Mouse (Mus musculus) splenic B cell, adult 2 months (primary cell): ENCODE measurements around the gene Tmem236.

Experiments used
- DNase-seq: peaks from one replicate; pipeline ENCODE4 v3.0.0-alpha.2; 2011; ENCODE audit warnings: low read depth, low spot score
- H3K27me3 ChIP-seq: 2 replicates; pipeline ENCODE4 v1.6.1; 2012; ENCODE audit warnings: mild to moderate bottlenecking, low read length, moderate library complexity, mixed read lengths; ENCODE audit not compliant: control insufficient read depth, poor library complexity, insufficient read depth, severe bottlenecking
- H3K36me3 ChIP-seq: 2 replicates; pipeline ENCODE4 v1.6.1; 2012; ENCODE audit warnings: mild to moderate bottlenecking, low read length, moderate library complexity, mixed read lengths; ENCODE audit not compliant: control insufficient read depth, poor library complexity, insufficient read depth, severe bottlenecking

Gene Tmem236

DNA sequence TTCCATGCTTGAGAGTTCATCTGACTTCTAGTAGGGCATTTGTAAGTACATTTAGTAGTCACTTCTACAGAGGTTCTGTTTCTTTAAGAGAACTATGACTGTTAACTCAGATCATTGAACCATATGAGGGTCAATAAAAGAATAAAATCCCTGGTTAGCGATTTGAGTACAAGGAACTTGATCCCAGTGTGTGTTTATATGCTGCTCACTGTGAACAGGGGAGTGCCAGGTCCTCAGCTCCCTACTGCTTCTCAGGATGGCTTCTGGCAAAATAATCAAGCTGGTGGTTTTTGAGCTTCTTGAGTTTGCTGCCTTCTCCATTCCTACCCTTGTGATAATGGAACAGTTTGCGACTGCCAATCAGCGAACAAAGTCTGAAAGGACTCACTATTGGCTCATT, at the start of gene Tmem236:
Gene Tmem236, plus strand, starts transcription at position 190 of the 400 bp plus-strand sequence.
- no peak for DNase-seq
- Histone ChIP-seq H3K36me3 (no peaks in the 10 kb centered on the region), H3K27me3 (no peaks in the 10 kb centered on the region)

DNA sequence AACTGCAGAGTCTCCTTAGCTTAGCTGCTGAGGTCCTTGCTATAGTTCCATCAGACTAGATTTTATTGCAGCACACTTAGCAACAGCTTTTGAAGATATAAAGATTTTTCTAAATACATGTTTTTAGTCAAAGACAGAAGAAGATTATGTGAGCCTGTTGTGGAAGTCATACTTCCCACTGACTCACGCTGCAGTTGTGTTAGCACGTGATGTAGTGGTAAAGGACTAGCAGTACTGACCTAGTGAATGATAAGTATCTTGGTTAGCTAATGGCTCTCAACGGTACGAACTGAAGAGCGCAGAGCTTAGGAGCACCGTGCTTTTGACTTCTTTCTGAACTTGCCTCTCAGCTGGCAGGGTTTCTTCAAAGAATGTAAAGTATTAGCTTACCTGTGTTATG, 47.9 kb upstream of the Tmem236 start:
- Histone ChIP-seq H3K27me3 (no peaks in the 10 kb centered on the region), H3K36me3 (no peaks in the 10 kb centered on the region)
- DNase-seq = no peak

DNA sequence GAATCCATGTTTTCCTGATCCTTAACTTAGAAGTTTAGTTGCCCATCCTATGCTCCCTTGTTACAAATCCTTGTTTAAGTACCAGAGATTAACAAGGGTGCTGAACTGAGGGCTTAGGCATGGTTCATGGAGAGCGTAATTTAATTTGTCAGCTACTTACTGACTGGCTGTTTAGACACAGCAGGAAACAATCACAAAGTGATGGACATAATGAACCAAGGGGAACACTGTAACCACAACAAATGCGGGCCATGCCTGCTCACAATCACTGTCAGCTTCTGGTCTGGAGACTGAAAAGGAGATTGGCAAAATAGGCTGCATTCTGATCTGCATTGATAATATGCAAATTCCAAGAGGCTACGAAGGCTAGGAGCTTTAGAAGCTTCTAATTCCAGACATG, 46.7 kb upstream of the Tmem236 start:
- no peak for DNase-seq
- no peaks in the 10 kb centered on the region for H3K36me3 ChIP-seq
- H3K27me3 ChIP-seq = no peaks in the 10 kb centered on the region

DNA sequence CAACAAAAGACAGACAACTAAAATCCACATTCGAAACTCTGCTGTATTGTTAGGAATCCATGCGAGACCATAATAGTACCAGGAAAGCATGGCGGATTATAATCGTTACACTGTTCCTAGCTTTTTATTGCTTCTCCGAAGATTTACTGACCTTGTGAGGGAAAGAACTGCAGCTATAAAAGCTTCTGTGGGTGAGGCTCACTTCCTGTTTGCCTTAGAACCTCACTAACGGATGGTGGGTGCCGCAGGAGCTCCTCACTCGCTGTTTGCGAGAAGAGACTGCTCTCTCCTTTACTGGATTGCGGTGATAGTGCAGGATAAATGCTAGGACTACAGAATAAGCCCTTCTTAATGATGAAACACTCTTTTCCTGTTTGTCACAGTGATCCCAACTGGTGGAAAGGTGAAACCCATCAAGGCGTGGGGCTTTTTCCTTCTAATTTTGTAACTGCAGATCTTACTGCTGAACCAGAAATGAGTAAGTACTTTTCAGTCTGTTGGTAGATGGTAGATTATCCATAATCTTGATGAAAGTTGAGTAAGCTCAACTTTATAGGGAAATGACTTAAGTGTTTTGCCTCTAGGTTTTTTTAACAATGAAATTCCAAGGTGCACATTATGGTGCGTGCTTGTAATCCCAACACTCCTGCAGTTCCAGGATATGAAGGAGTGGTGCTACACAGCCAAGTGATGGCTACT, 43.5 kb upstream of the Tmem236 start:
- Histone ChIP-seq H3K27me3 (no peaks in the 10 kb centered on the region), H3K36me3 (no peaks in the 10 kb centered on the region)
- peak; percentile 36 for DNase-seq

DNA sequence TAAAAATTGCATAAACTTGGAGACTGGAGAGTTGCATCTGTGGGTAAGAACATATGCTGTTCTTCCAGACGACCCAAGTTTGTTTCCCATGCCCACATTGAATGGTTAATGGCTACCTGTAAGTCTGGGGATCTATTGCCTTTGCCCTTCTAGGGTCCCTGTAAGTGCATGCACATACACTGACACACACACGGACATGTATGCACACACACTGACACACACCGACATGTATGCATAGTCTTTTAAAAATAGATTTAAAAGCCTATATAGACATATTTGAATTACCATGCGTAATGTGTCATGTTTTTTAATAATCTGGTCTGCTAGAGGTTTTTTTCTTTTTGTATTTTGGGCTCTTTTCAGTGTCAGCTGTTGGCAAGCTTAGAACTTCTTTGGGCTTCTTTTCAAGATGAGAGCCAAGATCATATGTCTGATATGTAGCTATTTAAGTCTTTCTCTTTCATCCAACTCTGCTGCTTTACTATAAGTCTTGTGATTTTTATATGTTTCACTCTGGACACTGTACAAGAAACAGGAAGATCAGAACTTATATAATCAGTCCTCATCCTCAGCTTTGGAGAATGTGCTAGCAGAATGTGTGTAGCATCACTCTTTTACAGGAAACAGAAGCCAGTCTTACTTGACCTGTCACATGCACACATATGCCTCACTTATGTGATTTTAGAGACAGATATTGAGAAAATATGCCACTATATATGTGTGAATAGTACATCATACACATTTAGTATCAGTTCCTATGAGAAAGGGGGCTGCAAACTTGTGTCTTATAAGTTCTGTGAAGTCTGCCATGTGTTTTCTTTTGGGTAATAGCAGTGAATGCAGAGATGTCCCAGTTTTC, 41.6 kb upstream of the Tmem236 start:
- no peaks in the 10 kb centered on the region for H3K27me3 ChIP-seq
- no peak for DNase-seq
- 0 out of 2 replicates have a peak, but pooled peaks cover 2% of the 10 kb centered on the region for H3K36me3 ChIP-seq

DNA sequence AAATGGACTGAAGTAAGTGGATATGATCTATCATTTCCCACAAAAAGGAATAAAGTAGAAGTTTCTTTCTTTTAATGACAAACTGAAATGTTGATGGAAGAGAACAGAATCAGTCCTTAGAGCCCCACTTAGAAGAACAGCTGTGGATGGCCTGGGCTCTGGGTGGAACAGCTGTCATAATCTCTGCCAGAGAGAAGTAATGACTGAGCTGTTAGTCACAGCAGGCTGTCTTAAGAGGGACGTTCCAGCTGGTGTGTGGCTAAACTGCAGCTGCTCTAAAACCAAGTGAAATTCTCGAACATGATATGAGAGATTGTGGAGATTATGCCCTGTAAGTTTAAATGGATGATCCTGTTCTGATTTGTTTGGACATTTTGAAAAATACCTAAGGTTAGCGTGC, 37.4 kb upstream of the Tmem236 start:
- Histone ChIP-seq H3K36me3 (peaks cover 5% of the 10 kb centered on the region), H3K27me3 (no peaks in the 10 kb centered on the region)
- no peak for DNase-seq

DNA sequence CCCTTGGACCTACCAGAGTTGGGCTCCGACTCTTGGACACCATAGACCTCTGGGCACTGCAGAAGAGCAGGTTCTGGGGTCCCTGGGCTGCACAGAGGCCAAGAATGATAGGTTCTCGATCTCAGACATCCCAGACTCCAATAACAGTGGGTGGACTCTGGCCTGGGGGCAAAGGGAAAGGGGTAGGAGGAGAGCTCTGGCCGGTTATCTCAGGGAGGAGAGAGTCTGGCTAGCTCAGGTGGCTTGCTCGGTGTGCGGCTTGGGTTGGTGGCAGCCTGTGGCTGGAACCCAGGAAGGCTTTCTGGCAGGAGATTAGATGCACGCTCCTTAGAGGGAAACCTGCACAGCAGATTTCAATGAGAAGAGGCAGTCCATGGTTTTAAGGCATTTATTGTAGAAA, 34.7 kb upstream of the Tmem236 start:
- Histone ChIP-seq H3K36me3 (peaks cover 8% of the 10 kb centered on the region), H3K27me3 (no peaks in the 10 kb centered on the region)
- DNase-seq = no peak

DNA sequence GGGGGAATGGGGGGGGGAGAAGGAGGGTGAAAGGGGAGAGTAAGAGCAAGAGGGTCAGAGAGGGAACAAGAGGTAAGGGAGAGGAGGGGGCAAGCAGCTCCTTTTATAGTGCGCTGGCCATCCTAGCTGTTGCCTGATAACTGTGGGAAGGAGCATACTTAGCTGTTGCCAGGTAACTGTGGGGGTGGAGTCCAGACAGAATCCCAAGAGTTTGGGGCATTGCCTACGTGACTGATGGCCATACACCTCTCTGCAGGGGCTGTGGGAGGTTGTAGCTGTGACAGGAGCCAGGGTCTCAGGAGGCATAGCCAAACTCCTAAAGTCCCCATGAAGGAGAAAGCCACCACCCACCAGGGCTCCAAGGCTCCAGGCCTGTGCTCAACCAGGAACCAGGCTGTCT, 34.3 kb upstream of the Tmem236 start:
- Histone ChIP-seq H3K36me3 (peaks cover 8% of the 10 kb centered on the region), H3K27me3 (no peaks in the 10 kb centered on the region)
- DNase-seq = no peak

DNA sequence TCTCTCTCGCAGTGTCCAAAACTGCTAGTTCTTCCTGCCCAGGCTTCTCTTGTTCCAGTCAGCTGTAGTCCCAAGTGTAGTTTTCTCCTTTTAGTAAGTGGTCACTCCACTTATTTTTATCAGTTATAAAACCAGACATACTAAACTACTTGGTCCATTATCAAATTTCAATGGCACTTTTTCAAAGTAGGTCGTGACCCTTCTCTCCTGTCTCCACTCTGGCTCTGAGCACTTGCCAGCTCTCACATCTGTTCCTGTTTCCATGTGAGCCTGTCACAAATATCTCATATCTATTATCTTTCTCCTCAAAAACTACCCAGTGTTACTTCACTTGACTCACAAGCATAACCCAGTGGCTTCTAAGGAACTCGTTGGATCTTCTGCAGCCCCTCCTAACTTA, 29.0 kb upstream of the Tmem236 start:
- no peak for DNase-seq
- Histone ChIP-seq H3K27me3 (no peaks in the 10 kb centered on the region), H3K36me3 (peaks cover 4% of the 10 kb centered on the region; the same call in 1 of the 2 replicates)

DNA sequence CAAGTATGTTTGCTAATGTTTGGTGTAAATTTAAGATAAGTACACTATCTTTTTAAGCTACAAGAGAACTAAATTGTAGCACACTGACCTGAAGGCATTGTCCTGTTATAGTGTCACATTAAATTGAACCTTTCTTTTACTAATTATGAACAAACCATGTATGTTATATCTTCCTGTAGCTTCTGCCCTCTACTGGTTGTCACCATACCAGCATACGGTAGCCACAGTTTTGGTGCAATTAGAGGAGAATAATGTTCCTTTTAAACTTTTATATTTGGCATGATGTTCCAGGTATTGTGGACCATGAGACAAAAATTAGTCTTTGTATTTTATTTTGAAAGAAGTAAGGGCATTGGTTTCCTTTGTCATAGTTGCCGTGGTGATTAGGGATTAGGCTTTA, 27.4 kb upstream of the Tmem236 start:
- Histone ChIP-seq H3K27me3 (no peaks in the 10 kb centered on the region), H3K36me3 (peaks cover 3% of the 10 kb centered on the region; the same call in 1 of the 2 replicates)
- DNase-seq = peak; percentile 50

DNA sequence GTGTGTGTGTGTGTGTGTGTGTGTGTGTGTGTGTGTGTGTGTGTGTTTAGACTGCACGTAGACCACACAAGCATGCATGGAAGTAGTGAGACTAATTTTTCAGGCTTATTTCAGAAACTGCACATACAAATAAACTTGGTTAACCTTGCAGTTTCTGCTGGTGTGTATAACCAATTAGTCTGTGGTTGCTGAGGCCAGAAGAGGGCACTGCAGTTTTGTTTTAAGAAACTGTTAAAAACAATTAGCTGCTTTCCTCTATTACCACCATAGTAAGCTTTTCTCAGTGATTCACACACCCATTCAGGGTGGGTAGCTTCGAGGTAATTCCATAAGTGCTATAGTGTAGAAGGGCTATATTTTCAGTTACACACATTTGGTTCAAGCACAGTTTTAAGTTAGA, 23.5 kb upstream of the Tmem236 start:
- H3K36me3 ChIP-seq = no peaks in the 10 kb centered on the region
- H3K27me3 ChIP-seq = no peaks in the 10 kb centered on the region
- peak; percentile 48 for DNase-seq

DNA sequence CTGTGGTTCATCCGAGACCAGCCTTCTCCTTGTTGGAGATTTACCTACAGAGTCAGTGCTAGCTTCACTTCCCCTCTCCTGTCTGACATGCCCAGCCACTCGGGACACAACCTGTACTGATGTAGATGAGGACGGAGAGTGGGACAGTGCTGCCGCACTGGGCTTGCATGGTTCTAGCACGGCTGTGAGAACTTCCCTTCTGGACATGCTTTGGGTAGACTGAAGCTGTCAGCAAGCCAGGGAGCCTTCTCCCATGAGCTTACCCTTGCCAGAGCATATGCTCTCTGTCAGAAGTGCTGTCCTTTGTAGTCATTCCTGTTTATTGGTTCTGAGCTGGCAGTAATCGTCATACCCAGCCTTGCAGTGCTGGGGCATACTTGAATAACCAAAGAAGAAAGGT, 22.5 kb upstream of the Tmem236 start:
- Histone ChIP-seq H3K27me3 (no peaks in the 10 kb centered on the region), H3K36me3 (no peaks in the 10 kb centered on the region)
- no peak for DNase-seq

DNA sequence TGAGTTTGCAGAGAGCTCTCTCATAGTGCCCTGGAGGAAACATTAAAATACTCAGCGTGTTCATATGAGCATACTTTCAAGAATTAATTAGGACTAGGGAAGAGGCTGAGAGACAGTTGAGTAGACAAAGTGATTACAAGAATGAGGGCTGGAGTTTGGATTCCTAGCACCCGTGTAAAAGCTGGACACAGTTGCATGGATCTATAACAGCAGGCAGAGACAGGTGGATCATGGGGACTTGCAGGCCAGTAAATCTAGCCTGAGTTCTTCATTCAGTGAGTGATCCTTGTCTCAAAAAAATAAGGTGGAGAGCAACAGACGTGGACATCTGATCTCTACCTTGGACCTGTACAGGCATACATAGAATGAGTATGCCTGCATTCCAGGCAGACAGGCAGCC, 15.3 kb upstream of the Tmem236 start:
- Histone ChIP-seq H3K36me3 (no peaks in the 10 kb centered on the region), H3K27me3 (no peaks in the 10 kb centered on the region)
- no peak for DNase-seq

DNA sequence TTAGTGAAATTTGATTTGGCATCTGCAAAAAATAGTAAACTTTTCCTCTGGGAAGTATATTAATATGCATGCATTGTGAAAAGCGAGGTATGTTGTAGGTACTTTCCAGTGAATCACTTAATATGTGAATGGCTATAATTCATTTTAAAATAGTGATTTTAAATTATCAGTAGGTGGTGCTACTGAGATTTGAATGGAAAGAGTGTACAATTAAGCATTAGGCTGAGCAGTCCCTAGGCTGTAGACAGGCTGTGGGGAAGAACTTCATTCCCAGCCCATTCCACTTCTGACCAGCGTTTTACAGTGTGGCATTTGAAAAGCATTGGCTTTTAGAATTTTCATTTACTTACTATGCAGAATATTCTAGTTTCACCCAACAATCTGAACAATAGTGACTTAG, 14.6 kb upstream of the Tmem236 start:
- no peaks in the 10 kb centered on the region for H3K27me3 ChIP-seq
- DNase-seq = peak; percentile 7
- H3K36me3 ChIP-seq = no peaks in the 10 kb centered on the region

DNA sequence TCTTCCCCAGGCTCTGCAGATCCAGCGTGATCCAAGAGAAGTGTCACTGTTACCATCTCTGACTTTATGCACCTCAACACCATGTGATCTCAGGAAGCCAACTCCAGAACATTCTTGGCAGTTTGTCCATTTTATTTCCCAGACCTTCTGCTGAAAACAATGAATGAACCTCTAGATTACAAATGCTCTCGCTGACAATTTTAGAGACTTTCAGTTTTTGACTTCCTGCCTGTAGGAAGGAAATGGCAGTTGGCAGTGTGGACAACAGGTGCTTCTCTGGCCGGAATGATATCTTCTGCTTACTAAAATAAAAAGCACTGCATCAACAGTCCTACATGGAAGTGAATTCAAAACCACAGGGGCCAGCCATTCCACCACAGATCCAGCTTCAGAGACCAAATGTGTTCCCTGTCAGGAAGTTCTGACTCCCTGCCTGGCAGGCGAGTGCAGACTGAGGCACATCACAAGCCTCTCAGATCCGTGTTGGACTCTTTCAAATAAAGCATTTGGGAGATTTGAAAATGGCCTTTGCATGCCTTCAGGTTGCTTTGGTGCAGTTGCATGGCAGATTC, 9.8 kb upstream of the Tmem236 start:
- Histone ChIP-seq H3K27me3 (no peaks in the 10 kb centered on the region), H3K36me3 (no peaks in the 10 kb centered on the region)
- no peak for DNase-seq
